Mouse (Mus musculus): ENCODE measurements around the gene Cdkl1. TPM values are rescaled to one million over a fixed set of nuclear protein-coding genes. Genes with fewer than 3 reads are reported as not detected.
A peak's percentile ranks its signal among the peaks of the same experiment; 100 is the strongest.

Gene Cdkl1
- polyA plus RNA-seq, 1 experiment from 2014 or later, result 2.3 TPM

GRCm38 (mm10) chr12:69824881-69825597 is 34.0 kb upstream of the Cdkl1 start:
- H3K9ac ChIP-seq (ENCODE audit: low read length), result no peak overlapping the region
- H3K9me3 ChIP-seq (ENCODE audit: control insufficient read depth, low read length), result no peaks in the 10 kb centered on the region
- 84% methylated on average over 9 of the region's 9 CpGs for WGBS
- no peak overlapping the region for H3K4me3 ChIP-seq (ENCODE audit: low read depth, low read length)
- no peak overlapping the region for H3K4me2 ChIP-seq (replicated peaks; ENCODE audit: low read depth)
- H3K27me3 ChIP-seq (ENCODE audit: control insufficient read depth, insufficient read depth, low read length), result no peaks in the 10 kb centered on the region
- no peak overlapping the region for H3K27ac ChIP-seq (replicated peaks)
- TF ChIP-seq CTCF (IDR thresholded peaks at IDR 0.05; ENCODE audit: low read depth), result no peak
- TF ChIP-seq EP300 (optimal IDR thresholded peaks at IDR 0.05), result no peak
- H3K36me3 ChIP-seq (ENCODE audit: control insufficient read depth, insufficient read depth, low read length), result peaks cover 19% of the 10 kb centered on the region
- ATAC-seq (ENCODE audit: low FRiP score, low TSS enrichment) (no peak), DNase-seq (ENCODE audit: low spot score) (no peak)
- no peaks in the 10 kb centered on the region for H3K4me1 ChIP-seq (replicated peaks; ENCODE audit: control insufficient read depth, insufficient read depth)

DNA sequence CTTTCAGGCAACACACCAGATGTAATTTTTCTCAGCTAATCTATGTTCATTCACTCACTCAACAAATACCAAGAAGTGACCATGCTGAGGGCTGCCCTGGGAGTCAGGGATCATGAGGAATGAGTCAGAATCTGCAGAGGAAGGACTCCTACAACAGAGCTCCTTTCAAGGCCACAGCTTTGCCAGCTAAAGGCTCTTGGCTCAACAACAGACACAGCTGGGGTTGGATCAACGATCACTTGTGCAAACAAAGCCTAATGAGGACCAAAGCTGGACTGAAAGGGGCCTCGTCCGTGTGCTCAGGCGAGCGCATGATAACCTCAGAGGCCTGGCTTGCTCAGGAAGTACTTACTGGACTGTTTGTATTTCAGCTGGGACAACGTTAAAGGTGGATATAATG is 23.2 kb upstream of the Cdkl1 start:
- H3K4me1 ChIP-seq (replicated peaks; ENCODE audit: control insufficient read depth, insufficient read depth), result no peaks in the 10 kb centered on the region
- H3K36me3 ChIP-seq (ENCODE audit: control insufficient read depth, insufficient read depth, low read length), result 0 out of 2 replicates have a peak, but pooled peaks cover 4% of the 10 kb centered on the region
- H3K27me3 ChIP-seq (ENCODE audit: control insufficient read depth, insufficient read depth, low read length), result no peaks in the 10 kb centered on the region
- H3K9ac ChIP-seq (ENCODE audit: low read length), result no peak overlapping the region
- TF ChIP-seq CTCF (IDR thresholded peaks at IDR 0.05; ENCODE audit: low read depth) (no peak), EP300 (optimal IDR thresholded peaks at IDR 0.05) (no peak)
- peak overlapping the region; percentile 56 for H3K27ac ChIP-seq (replicated peaks)
- H3K4me2 ChIP-seq (replicated peaks; ENCODE audit: low read depth), result no peak overlapping the region
- ATAC-seq (ENCODE audit: low FRiP score, low TSS enrichment) (peak; percentile 85), DNase-seq (ENCODE audit: low spot score) (peak; percentile 50)
- 23% methylated on average over 6 of the region's 6 CpGs for WGBS
- H3K9me3 ChIP-seq (ENCODE audit: control insufficient read depth, low read length), result no peaks in the 10 kb centered on the region
- H3K4me3 ChIP-seq (ENCODE audit: low read depth, low read length), result no peak overlapping the region

GRCm38 (mm10) chr12:69813596-69813995 is 22.5 kb upstream of the Cdkl1 start:
- TF ChIP-seq CTCF (IDR thresholded peaks at IDR 0.05; ENCODE audit: low read depth), result no peak
- TF ChIP-seq EP300 (optimal IDR thresholded peaks at IDR 0.05), result no peak
- Histone ChIP-seq H3K27me3 (ENCODE audit: control insufficient read depth, insufficient read depth, low read length) (no peaks in the 10 kb centered on the region), H3K9ac (ENCODE audit: low read length) (no peak overlapping the region), H3K4me3 (ENCODE audit: low read depth, low read length) (no peak overlapping the region), H3K36me3 (ENCODE audit: control insufficient read depth, insufficient read depth, low read length) (0 out of 2 replicates have a peak, but pooled peaks cover 8% of the 10 kb centered on the region), H3K4me2 (replicated peaks; ENCODE audit: low read depth) (no peak overlapping the region), H3K27ac (replicated peaks) (0 out of 2 replicates have a peak overlapping the region, but pooled peaks have one; percentile 49), H3K9me3 (ENCODE audit: control insufficient read depth, low read length) (no peaks in the 10 kb centered on the region), H3K4me1 (replicated peaks; ENCODE audit: control insufficient read depth, insufficient read depth) (no peaks in the 10 kb centered on the region)
- WGBS, result 85% methylated on average over 2 of the region's 2 CpGs
- DNase-seq (ENCODE audit: low spot score), result no peak
- ATAC-seq (ENCODE audit: low FRiP score, low TSS enrichment), result no peak; the same call in 1 of the 2 replicates

DNA sequence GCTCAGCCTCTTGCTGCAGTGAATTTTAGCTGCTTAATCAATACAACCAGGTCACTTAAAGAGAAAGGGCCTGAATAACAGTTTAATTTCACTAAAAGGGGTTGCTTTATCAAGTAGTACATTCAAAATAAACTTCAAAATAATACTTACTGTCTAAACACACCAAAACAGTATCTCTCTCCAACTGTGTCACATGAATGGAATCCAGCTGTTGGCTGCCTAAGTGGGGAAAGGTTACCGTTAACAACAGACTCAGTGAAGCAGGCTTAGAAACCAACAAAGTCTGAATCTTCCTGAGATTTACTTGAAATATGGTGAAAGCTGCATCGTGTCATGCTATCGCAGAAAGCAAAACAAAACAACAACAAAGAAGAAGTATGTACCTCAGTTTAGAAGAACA is 21.9 kb upstream of the Cdkl1 start:
- no peak for DNase-seq (ENCODE audit: low spot score)
- no peak overlapping the region for H3K4me2 ChIP-seq (replicated peaks; ENCODE audit: low read depth)
- 51% methylated on average over 3 of the region's 3 CpGs for WGBS
- no peaks in the 10 kb centered on the region for H3K9me3 ChIP-seq (ENCODE audit: control insufficient read depth, low read length)
- no peaks in the 10 kb centered on the region for H3K27me3 ChIP-seq (ENCODE audit: control insufficient read depth, insufficient read depth, low read length)
- no peaks in the 10 kb centered on the region for H3K4me1 ChIP-seq (replicated peaks; ENCODE audit: control insufficient read depth, insufficient read depth)
- ATAC-seq (ENCODE audit: low FRiP score, low TSS enrichment), result no peak
- H3K4me3 ChIP-seq (ENCODE audit: low read depth, low read length), result no peak overlapping the region
- no peak overlapping the region for H3K27ac ChIP-seq (replicated peaks)
- H3K9ac ChIP-seq (ENCODE audit: low read length), result no peak overlapping the region
- 0 out of 2 replicates have a peak, but pooled peaks cover 8% of the 10 kb centered on the region for H3K36me3 ChIP-seq (ENCODE audit: control insufficient read depth, insufficient read depth, low read length)
- no peak for TF ChIP-seq EP300 (optimal IDR thresholded peaks at IDR 0.05)
- TF ChIP-seq CTCF (IDR thresholded peaks at IDR 0.05; ENCODE audit: low read depth), result no peak

DNA sequence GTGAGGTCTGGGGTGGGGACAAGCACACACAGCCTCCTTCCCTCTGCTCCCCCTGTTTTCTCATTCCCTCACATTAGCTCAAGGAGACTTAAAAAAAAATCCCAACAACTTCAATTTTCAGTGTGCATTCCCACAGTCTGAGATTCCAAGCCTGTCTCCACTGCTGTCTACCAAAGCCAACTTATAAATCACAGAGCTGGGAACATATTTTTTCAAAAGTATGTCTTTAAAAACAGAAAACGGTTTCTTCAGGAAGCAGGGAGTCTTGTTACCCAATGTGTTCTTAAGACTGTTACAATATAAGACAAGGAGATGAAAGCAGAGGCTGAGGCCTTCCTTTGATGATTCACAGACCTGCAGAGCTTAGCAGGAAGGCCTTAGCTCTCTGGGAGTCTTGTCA is 20.9 kb upstream of the Cdkl1 start:
- DNase-seq (ENCODE audit: low spot score), result no peak
- H3K36me3 ChIP-seq (ENCODE audit: control insufficient read depth, insufficient read depth, low read length), result 0 out of 2 replicates have a peak, but pooled peaks cover 3% of the 10 kb centered on the region
- H3K4me1 ChIP-seq (replicated peaks; ENCODE audit: control insufficient read depth, insufficient read depth), result no peaks in the 10 kb centered on the region
- no peak overlapping the region for H3K9ac ChIP-seq (ENCODE audit: low read length)
- H3K9me3 ChIP-seq (ENCODE audit: control insufficient read depth, low read length), result no peaks in the 10 kb centered on the region
- ATAC-seq (ENCODE audit: low FRiP score, low TSS enrichment), result no peak
- TF ChIP-seq CTCF (IDR thresholded peaks at IDR 0.05; ENCODE audit: low read depth) (no peak), EP300 (optimal IDR thresholded peaks at IDR 0.05) (no peak)
- H3K27ac ChIP-seq (replicated peaks), result no peak overlapping the region
- 28% methylated on average over 1 of the region's 1 CpGs for WGBS
- no peak overlapping the region for H3K4me2 ChIP-seq (replicated peaks; ENCODE audit: low read depth)
- no peak overlapping the region for H3K4me3 ChIP-seq (ENCODE audit: low read depth, low read length)
- H3K27me3 ChIP-seq (ENCODE audit: control insufficient read depth, insufficient read depth, low read length), result no peaks in the 10 kb centered on the region

GRCm38 (mm10) chr12:69809439-69809838 is 18.4 kb upstream of the Cdkl1 start:
- Histone ChIP-seq H3K27ac (replicated peaks) (no peak overlapping the region), H3K9me3 (ENCODE audit: control insufficient read depth, low read length) (no peaks in the 10 kb centered on the region), H3K36me3 (ENCODE audit: control insufficient read depth, insufficient read depth, low read length) (peaks cover 15% of the 10 kb centered on the region), H3K9ac (ENCODE audit: low read length) (no peak overlapping the region), H3K4me1 (replicated peaks; ENCODE audit: control insufficient read depth, insufficient read depth) (no peaks in the 10 kb centered on the region), H3K4me2 (replicated peaks; ENCODE audit: low read depth) (no peak overlapping the region), H3K4me3 (ENCODE audit: low read depth, low read length) (no peak overlapping the region), H3K27me3 (ENCODE audit: control insufficient read depth, insufficient read depth, low read length) (no peaks in the 10 kb centered on the region)
- no peak for ATAC-seq (ENCODE audit: low FRiP score, low TSS enrichment)
- DNase-seq (ENCODE audit: low spot score), result no peak
- 67% methylated on average over 3 of the region's 3 CpGs for WGBS
- no peak for TF ChIP-seq CTCF (IDR thresholded peaks at IDR 0.05; ENCODE audit: low read depth)
- no peak for TF ChIP-seq EP300 (optimal IDR thresholded peaks at IDR 0.05)
